Mouse (Mus musculus): ENCODE measurements around the gene Mtx3.

Mtx3 gene

GRCm38 (mm10) chr13:92882986-92883720, 38.6 kb downstream of the Mtx3 start:
- no peak for DNase-seq (ENCODE audit: low spot score in 2 of 2)

GRCm38 (mm10) chr13:92884206-92884605, 39.6 kb downstream of the Mtx3 start:
- no peak for DNase-seq (ENCODE audit: low spot score in 2 of 2)

GRCm38 (mm10) chr13:92884930-92885329, 40.4 kb downstream of the Mtx3 start:
- DNase-seq (ENCODE audit: low spot score in 2 of 2), result no peak

- no peak for DNase-seq (ENCODE audit: low spot score in 2 of 2)
These were observed 54.5 kb downstream of the Mtx3 start for GRCm38 (mm10) chr13:92899087-92899486.

GRCm38 (mm10) chr13:92903291-92903690, 58.7 kb downstream of the Mtx3 start:
- DNase-seq (ENCODE audit: low spot score in 2 of 2), result no peak

- DNase-seq (ENCODE audit: low spot score in 2 of 2), result no peak
These were observed 61.4 kb downstream of the Mtx3 start for GRCm38 (mm10) chr13:92905944-92906343.

- no peak for DNase-seq (ENCODE audit: low spot score in 2 of 2)
These were observed 62.8 kb downstream of the Mtx3 start for GRCm38 (mm10) chr13:92907366-92907765.
